ENCODE assay signal across 7 mouse cellular contexts in genomic region chr3:95740406-95740805, GRCm38 (mm10). TPM values are rescaled to one million over a fixed set of nuclear protein-coding genes. Genes with fewer than 3 reads are reported as not detected.
DNase-seq lines count a peak whose midpoint lies in the region; ATAC-seq and TF ChIP-seq lines count a peak whose summit lies in the region.

No protein-coding gene starts in this region.

- no peak for TF ChIP-seq CTCF in thymus, adult 2 months (IDR thresholded peaks at IDR 0.05; ENCODE audit: borderline replicate concordance, control insufficient read depth, extremely low read depth, insufficient read depth, low read length, poor library complexity)

- ATAC-seq in heart, embryonic 14.5 days (ENCODE audit: insufficient number of reproducible peaks, insufficient read depth, low FRiP score, low read depth): peak; percentile 44; the same call in 1 of the 2 replicates
- ATAC-seq in limb, embryonic 12.5 days (ENCODE audit: insufficient number of reproducible peaks, insufficient read depth, low FRiP score, low TSS enrichment, low read depth): no peak
- no peak for ATAC-seq in stomach, embryonic 14.5 days (ENCODE audit: insufficient number of reproducible peaks, insufficient read depth, low FRiP score, low read depth)
- ATAC-seq in forebrain, embryonic 15.5 days (replicated peaks): no peak

- no peaks in the 10 kb centered on the region for H3K27me3 ChIP-seq in thymus, adult 2 months (ENCODE audit: control insufficient read depth, insufficient read depth, low read length)
- no peaks in the 10 kb centered on the region for H3K27me3 ChIP-seq in heart, embryonic 14.5 days (ENCODE audit: control insufficient read depth, insufficient read depth, low read length)
- no peaks in the 10 kb centered on the region for H3K27me3 ChIP-seq in limb, embryonic 12.5 days
- no peaks in the 10 kb centered on the region for H3K27me3 ChIP-seq in stomach, embryonic 14.5 days (ENCODE audit: control insufficient read depth, insufficient read depth, low read length)
- no peaks in the 10 kb centered on the region for H3K27me3 ChIP-seq in forebrain, embryonic 15.5 days
- no peaks in the 10 kb centered on the region for H3K27me3 ChIP-seq in hindbrain, embryonic 10.5 days (ENCODE audit: insufficient read depth, poor library complexity, severe bottlenecking)

- no peak overlapping the region for H3K27ac ChIP-seq in thymus, adult 2 months (ENCODE audit: control insufficient read depth, insufficient read depth, low read length)
- peak overlapping the region; percentile 87 to 91 for H3K27ac ChIP-seq in heart, embryonic 14.5 days (replicated peaks in 1 of 2; ENCODE audit: control insufficient read depth in 1 of 2, insufficient read depth in 1 of 2, low read depth in 2 of 2, low read length in 2 of 2)
- 0 out of 2 replicates have a peak overlapping the region, but pooled peaks have one; percentile 29 for H3K27ac ChIP-seq in limb, embryonic 12.5 days
- H3K27ac ChIP-seq in stomach, embryonic 14.5 days (ENCODE audit: low read length): peak overlapping the region; percentile 13; the same call in 1 of the 2 replicates
- no peak overlapping the region for H3K27ac ChIP-seq in forebrain, embryonic 15.5 days (replicated peaks)
- no peak overlapping the region for H3K27ac ChIP-seq in hindbrain, embryonic 10.5 days

- H3K9ac ChIP-seq in heart, embryonic 14.5 days (ENCODE audit: low read length): peak overlapping the region; percentile 58
- H3K9ac ChIP-seq in limb, embryonic 12.5 days (replicated peaks): no peak overlapping the region
- H3K9ac ChIP-seq in stomach, embryonic 14.5 days (replicated peaks; ENCODE audit: low read depth, low read length): no peak overlapping the region
- H3K9ac ChIP-seq in forebrain, embryonic 15.5 days (replicated peaks): no peak overlapping the region

- H3K9me3 ChIP-seq in heart, embryonic 14.5 days (ENCODE audit: control insufficient read depth, low read length): no peaks in the 10 kb centered on the region
- H3K9me3 ChIP-seq in limb, embryonic 12.5 days: no peaks in the 10 kb centered on the region
- H3K9me3 ChIP-seq in stomach, embryonic 14.5 days (ENCODE audit: control insufficient read depth, low read depth, low read length): no peaks in the 10 kb centered on the region
- H3K9me3 ChIP-seq in forebrain, embryonic 15.5 days: no peaks in the 10 kb centered on the region
- no peaks in the 10 kb centered on the region for H3K9me3 ChIP-seq in hindbrain, embryonic 10.5 days

- H3K4me1 ChIP-seq in thymus, adult 2 months (replicated peaks; ENCODE audit: control insufficient read depth, insufficient read depth, low read length): peaks cover 25% of the 10 kb centered on the region
- H3K4me1 ChIP-seq in heart, embryonic 14.5 days (ENCODE audit: control insufficient read depth in 2 of 2, insufficient read depth in 2 of 2, low read length in 2 of 2): peaks cover 35 to 46% of the 10 kb centered on the region in 2 experiments
- peaks cover 6% of the 10 kb centered on the region; the same call in 1 of the 2 replicates for H3K4me1 ChIP-seq in limb, embryonic 12.5 days (replicated peaks)
- 0 out of 2 replicates have a peak, but pooled peaks cover 10% of the 10 kb centered on the region for H3K4me1 ChIP-seq in stomach, embryonic 14.5 days (ENCODE audit: control insufficient read depth, insufficient read depth, low read length)
- H3K4me1 ChIP-seq in forebrain, embryonic 15.5 days: no peaks in the 10 kb centered on the region
- peaks cover 30% of the 10 kb centered on the region for H3K4me1 ChIP-seq in hindbrain, embryonic 10.5 days (replicated peaks)

- H3K4me2 ChIP-seq in heart, embryonic 14.5 days (ENCODE audit: low read length): peak overlapping the region; percentile 44
- no peak overlapping the region for H3K4me2 ChIP-seq in limb, embryonic 12.5 days
- H3K4me2 ChIP-seq in stomach, embryonic 14.5 days (replicated peaks; ENCODE audit: low read depth, low read length): no peak overlapping the region
- no peak overlapping the region for H3K4me2 ChIP-seq in forebrain, embryonic 15.5 days (replicated peaks)

- TF ChIP-seq POLR2A in thymus, adult 2 months (IDR thresholded peaks at IDR 0.05; ENCODE audit: control insufficient read depth, extremely low read depth, insufficient read depth, low read length, poor library complexity): no peak

- peaks cover 15% of the 10 kb centered on the region for H3K36me3 ChIP-seq in thymus, adult 2 months (ENCODE audit: control insufficient read depth, insufficient read depth, low read length)
- H3K36me3 ChIP-seq in heart, embryonic 14.5 days (ENCODE audit: control insufficient read depth, insufficient read depth, low read length): peaks cover 58% of the 10 kb centered on the region
- H3K36me3 ChIP-seq in limb, embryonic 12.5 days: peaks cover 90% of the 10 kb centered on the region
- peaks cover 28% of the 10 kb centered on the region for H3K36me3 ChIP-seq in stomach, embryonic 14.5 days (ENCODE audit: control insufficient read depth, insufficient read depth, low read length)
- peaks cover 48% of the 10 kb centered on the region for H3K36me3 ChIP-seq in forebrain, embryonic 15.5 days
- peaks cover 98% of the 10 kb centered on the region for H3K36me3 ChIP-seq in hindbrain, embryonic 10.5 days

- 81% methylated on average over 8 of the region's 8 CpGs for WGBS in thymus, adult 2 months
- 10% methylated on average over 8 of the region's 8 CpGs for WGBS in heart, embryonic 14.5 days
- 87% methylated on average over 8 of the region's 8 CpGs for WGBS in limb, embryonic 12.5 days
- 39% methylated on average over 8 of the region's 8 CpGs for WGBS in stomach, embryonic 14.5 days
- 86% methylated on average over 8 of the region's 8 CpGs for WGBS in forebrain, embryonic 15.5 days
- 82% methylated on average over 8 of the region's 8 CpGs for WGBS in hindbrain, embryonic 10.5 days

- H3K4me3 ChIP-seq in thymus, adult 2 months (ENCODE audit: control insufficient read depth, insufficient read depth, low read length): no peak overlapping the region
- peak overlapping the region in 1 of 2 experiments; percentile 4; a peak in 1 of 4 replicates for H3K4me3 ChIP-seq in heart, embryonic 14.5 days (ENCODE audit: control insufficient read depth in 1 of 2, insufficient read depth in 1 of 2, low read depth in 1 of 2, low read length in 2 of 2)
- no peak overlapping the region for H3K4me3 ChIP-seq in limb, embryonic 12.5 days (replicated peaks)
- no peak overlapping the region for H3K4me3 ChIP-seq in stomach, embryonic 14.5 days (ENCODE audit: low read depth, low read length)
- H3K4me3 ChIP-seq in forebrain, embryonic 15.5 days: no peak overlapping the region
- H3K4me3 ChIP-seq in hindbrain, embryonic 10.5 days: no peak overlapping the region

- DNase-seq in thymus, adult 2 months: peak; percentile 21
- no peak for DNase-seq in thymus, adult 18-20 months
- no peak for DNase-seq in hindbrain, embryonic 10.5 days (ENCODE audit: low spot score)

RNA-seq across cellular contexts. Expression of gene Ecm1, which starts 1.0 kb away (rescaled TPM):
- 80.2 and 125 TPM in 2 replicates for polyA plus RNA-seq in thymus, adult 2 months (2012; rRNA removed)
- polyA plus RNA-seq in heart, embryonic 14.5 days (2014; fragmentation: Nextera tagmentation; extraction: Ambion mirVana): 62.7 and 66.1 TPM in 2 replicates
- polyA plus RNA-seq in limb, embryonic 12.5 days (2016; fragmentation: Nextera tagmentation; extraction: Ambion mirVana): 4.1 and 4.4 TPM in 2 replicates
- polyA plus RNA-seq in stomach, embryonic 14.5 days (2014; fragmentation: Nextera tagmentation; extraction: Ambion mirVana): 27.0 and 35.8 TPM in 2 replicates
- polyA plus RNA-seq in forebrain, embryonic 15.5 days (2015; fragmentation: Nextera tagmentation; extraction: Ambion mirVana): 8.7 and 9.3 TPM in 2 replicates
- polyA plus RNA-seq in hindbrain, embryonic 10.5 days (2016; fragmentation: Nextera tagmentation; extraction: Ambion mirVana): 14.2 and 20.3 TPM in 2 replicates

RNA-seq across cellular contexts. Expression of gene Tars2, which starts 19.6 kb away (rescaled TPM):
- 43.3 and 44.1 TPM in 2 replicates for polyA plus RNA-seq in thymus, adult 2 months (2012; rRNA removed)
- 38.9 and 41.3 TPM in 2 replicates for polyA plus RNA-seq in heart, embryonic 14.5 days (2014; fragmentation: Nextera tagmentation; extraction: Ambion mirVana)
- 56.9 and 60.5 TPM in 2 replicates for polyA plus RNA-seq in limb, embryonic 12.5 days (2016; fragmentation: Nextera tagmentation; extraction: Ambion mirVana)
- 46.8 and 47.5 TPM in 2 replicates for polyA plus RNA-seq in stomach, embryonic 14.5 days (2014; fragmentation: Nextera tagmentation; extraction: Ambion mirVana)
- polyA plus RNA-seq in forebrain, embryonic 15.5 days (2015; fragmentation: Nextera tagmentation; extraction: Ambion mirVana): 48.3 and 50.5 TPM in 2 replicates
- 58.8 and 69.9 TPM in 2 replicates for polyA plus RNA-seq in hindbrain, embryonic 10.5 days (2016; fragmentation: Nextera tagmentation; extraction: Ambion mirVana)

RNA-seq across cellular contexts. Expression of gene Adamtsl4, which starts 52.7 kb away (rescaled TPM):
- 3.1 and 4.1 TPM in 2 replicates for polyA plus RNA-seq in thymus, adult 2 months (2012; rRNA removed)
- polyA plus RNA-seq in heart, embryonic 14.5 days (2014; fragmentation: Nextera tagmentation; extraction: Ambion mirVana): 6.3 and 7.0 TPM in 2 replicates
- 0.71 and 1.4 TPM in 2 replicates for polyA plus RNA-seq in limb, embryonic 12.5 days (2016; fragmentation: Nextera tagmentation; extraction: Ambion mirVana)
- polyA plus RNA-seq in stomach, embryonic 14.5 days (2014; fragmentation: Nextera tagmentation; extraction: Ambion mirVana): 3.1 and 5.3 TPM in 2 replicates
- 0.45 and 0.56 TPM in 2 replicates for polyA plus RNA-seq in forebrain, embryonic 15.5 days (2015; fragmentation: Nextera tagmentation; extraction: Ambion mirVana)
- polyA plus RNA-seq in hindbrain, embryonic 10.5 days (2016; fragmentation: Nextera tagmentation; extraction: Ambion mirVana): 0.73 and 0.86 TPM in 2 replicates

Comparison
In these comparisons a context has a peak if more than half of its experiments do, and no peak if none do; other contexts are left out.
1. H3K27ac ChIP-seq: peak in heart, embryonic 14.5 days (2 of 2), limb, embryonic 12.5 days (single experiment) and stomach, embryonic 14.5 days (single experiment); none in thymus, adult 2 months (single experiment), forebrain, embryonic 15.5 days (single experiment) and hindbrain, embryonic 10.5 days (single experiment).